Mouse (Mus musculus) T-cell, adult 2 months (primary cell): Measurements from ENCODE around the gene Phyhipl.

ENCODE experiments used
- DNase-seq: peaks from one replicate; pipeline ENCODE4 v3.0.0; 2022; ENCODE audit warnings: low spot score

The Phyhipl gene

DNA sequence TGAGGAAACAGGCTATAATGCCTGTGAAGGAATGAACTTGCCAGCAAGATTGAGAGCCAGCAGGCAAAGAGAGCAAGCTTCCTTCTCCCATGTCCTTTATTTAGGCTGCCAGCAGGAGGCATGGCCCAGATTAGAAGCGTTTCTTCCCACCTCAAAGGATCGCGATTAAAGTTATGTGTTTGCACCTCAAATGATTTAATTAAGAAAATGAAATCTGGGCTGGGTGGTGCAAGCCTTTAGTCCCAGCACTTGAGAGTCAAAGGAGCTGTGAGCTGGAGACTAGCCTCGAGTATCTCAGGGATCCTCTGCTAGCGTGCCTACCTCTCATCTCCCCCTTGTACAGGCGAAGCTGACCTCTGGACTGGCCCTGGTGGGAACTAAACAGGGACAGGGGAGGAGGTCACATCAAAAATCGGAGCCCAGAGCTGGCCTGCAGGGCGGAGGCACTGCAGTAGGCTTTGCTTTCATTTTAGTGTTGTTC is 122.4 kb downstream of the Phyhipl start:
- DNase-seq: no peak

GRCm38 (mm10) chr10:70532249-70532648 is 123.5 kb downstream of the Phyhipl start:
- no peak for DNase-seq

- DNase-seq: no peak
Observed at GRCm38 (mm10) chr10:70530185-70530823, 125.5 kb downstream of the Phyhipl start.

DNA sequence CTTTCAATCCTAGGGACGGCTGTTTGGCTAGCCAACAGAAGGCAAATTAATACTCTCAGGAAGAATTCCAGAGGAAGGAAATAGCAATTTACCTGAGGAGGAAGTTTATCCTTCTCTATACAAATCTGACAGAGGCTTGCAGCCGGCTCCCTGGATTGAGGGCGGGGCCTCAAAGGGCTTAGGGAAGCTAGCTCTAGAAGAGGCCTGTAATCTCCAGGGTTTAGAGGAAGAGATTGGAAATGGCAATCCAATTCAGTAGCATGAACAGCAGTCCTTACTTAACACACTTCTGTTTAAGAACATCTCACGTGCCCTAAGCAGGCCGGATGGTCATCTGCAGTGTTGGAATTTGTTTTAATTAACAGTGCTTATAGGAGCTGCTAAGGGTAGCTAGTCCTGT is 134.4 kb downstream of the Phyhipl start:
- DNase-seq: no peak

DNA sequence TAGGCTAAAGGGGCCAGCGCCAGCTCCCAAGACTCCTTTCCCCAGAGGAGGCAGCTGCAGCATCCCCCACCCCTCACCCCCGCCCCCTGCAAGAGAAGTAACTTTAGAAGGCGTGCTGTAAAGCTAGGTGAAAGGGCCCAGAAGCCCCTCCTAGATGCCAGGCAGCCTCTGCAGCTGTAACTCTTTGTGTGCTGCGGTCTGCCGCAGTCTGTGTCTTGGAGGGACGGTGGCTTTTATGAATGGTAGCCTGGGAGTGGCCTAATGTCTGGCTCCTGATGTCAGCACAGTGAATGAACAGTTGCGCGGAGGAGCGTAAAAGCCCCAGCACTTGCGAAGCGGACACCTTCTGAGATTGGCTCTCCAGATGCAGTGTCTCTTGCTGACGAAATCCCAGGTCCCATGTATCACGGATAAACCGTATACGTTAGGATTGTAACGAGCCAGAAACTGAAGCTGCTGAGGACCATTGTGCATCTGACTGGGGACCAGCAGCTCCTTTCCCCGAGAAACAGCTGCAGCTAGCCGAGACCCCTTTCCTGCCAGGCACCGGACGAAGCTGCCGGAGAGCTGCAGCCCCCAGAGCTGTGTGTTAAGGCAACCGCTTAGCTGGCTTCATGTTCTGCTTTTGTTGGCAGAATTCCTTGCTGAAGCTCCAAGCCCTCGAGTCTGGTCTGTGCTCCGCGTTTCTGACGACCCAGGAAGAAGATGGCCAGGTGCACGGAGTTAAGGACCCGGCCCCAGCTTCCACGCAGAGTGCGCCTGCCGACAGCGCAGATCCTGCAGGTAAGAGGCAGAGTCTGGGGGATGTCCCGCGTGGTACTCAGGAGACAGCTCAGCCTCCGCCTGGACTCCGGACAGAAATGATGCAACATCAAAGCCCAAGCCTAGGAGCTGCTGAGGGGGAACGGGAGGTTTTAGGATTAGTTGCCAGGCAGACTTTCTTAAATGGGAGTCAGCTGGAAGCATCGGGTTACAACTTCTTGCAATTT is 135.3 kb downstream of the Phyhipl start:
- DNase-seq: no peak

GRCm38 (mm10) chr10:70519640-70520099 is 136.1 kb downstream of the Phyhipl start:
- DNase-seq: no peak

GRCm38 (mm10) chr10:70516661-70517060 is 139.1 kb downstream of the Phyhipl start:
- DNase-seq: no peak

DNA sequence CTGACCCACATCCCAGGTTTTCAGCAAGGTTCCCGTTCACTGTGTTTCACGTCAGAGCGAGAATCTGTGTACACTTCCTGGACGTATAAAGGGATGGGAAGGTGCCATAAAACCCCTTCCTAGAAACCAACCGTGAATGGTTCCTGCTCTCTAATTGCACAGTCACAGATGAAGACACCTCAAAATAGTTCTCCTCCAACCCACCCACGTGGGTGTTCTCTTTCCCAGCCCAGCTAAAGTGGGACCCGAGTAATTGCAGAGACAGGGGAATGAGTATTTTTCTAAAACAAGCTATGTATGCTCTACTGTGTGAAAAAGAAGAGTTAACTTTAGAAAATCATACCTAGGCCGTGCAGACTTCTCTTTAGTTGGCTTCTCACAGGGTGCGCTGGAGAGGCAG is 140.9 kb downstream of the Phyhipl start:
- DNase-seq: no peak

DNA sequence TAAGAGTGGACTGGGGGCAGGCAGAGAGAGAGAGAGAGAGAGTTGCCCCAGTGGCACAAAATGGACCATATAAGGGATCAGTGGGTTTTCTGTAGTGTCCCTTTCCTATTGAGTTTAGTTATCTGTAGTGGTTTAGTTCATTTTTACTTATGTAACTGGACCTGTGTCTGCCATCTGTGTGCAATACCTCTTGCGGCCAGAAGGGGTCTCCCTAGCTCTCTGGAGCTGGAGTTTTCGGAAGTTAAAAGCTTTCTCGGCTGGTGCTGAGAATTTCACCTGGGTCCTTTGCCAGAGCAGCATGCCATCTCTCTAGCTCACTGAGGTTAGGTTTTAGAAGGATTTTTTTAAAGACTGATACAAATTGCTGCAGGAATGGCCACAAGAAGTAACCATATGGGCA is 147.9 kb downstream of the Phyhipl start:
- no peak for DNase-seq
